Mouse (Mus musculus) stomach, embryonic 14.5 days (tissue): ENCODE results near the gene Hesx1. TPM values are rescaled to one million over a fixed set of nuclear protein-coding genes. Genes with fewer than 3 reads are reported as not detected.

Experiments used
- ATAC-seq: fragments of 200-750 bp; cut with Nextera tagmentation; 2 replicates; pipeline ENCODE4 v1.8.0; 2017; ENCODE audit warnings: low read depth, moderate TSS enrichment; ENCODE audit not compliant: insufficient number of reproducible peaks, insufficient read depth, low FRiP score
- H3K27ac ChIP-seq: fragments of 300-500 bp; sonication (generic); 2 replicates; pipeline ENCODE4 v1.5.1; 2014; ENCODE audit warnings: mild to moderate bottlenecking, low read length, moderate library complexity, mixed read lengths
- H3K27me3 ChIP-seq: fragments of 300-500 bp; sonication (generic); 2 replicates; pipeline ENCODE4 v1.6.1; 2014; ENCODE audit warnings: low read length, control low read depth, mixed read lengths; ENCODE audit not compliant: control insufficient read depth, insufficient read depth
- H3K36me3 ChIP-seq: fragments of 300-500 bp; sonication (generic); 2 replicates; pipeline ENCODE4 v1.6.1; 2014; ENCODE audit warnings: mild to moderate bottlenecking, control low read depth, low read length, moderate library complexity, mixed read lengths; ENCODE audit not compliant: control insufficient read depth, insufficient read depth
- H3K4me1 ChIP-seq: fragments of 300-500 bp; sonication (generic); 2 replicates; pipeline ENCODE4 v1.6.1; 2014; ENCODE audit warnings: low read length, control low read depth, mixed read lengths; ENCODE audit not compliant: control insufficient read depth, insufficient read depth
- H3K4me2 ChIP-seq: fragments of 300-500 bp; sonication (generic); replicated peaks from 2 replicates; pipeline ENCODE4 v1.6.1; 2014; ENCODE audit warnings: low read depth, low read length, control low read depth
- H3K4me3 ChIP-seq: fragments of 300-500 bp; sonication (generic); 2 replicates; pipeline ENCODE4 v1.5.1; 2014; ENCODE audit warnings: low read depth, low read length, control low read depth
- H3K9ac ChIP-seq: fragments of 300-500 bp; sonication (generic); replicated peaks from 2 replicates; pipeline ENCODE4 v1.6.1; 2014; ENCODE audit warnings: low read depth, mild to moderate bottlenecking, control low read depth, low read length, moderate library complexity, mixed read lengths
- H3K9me3 ChIP-seq: fragments of 300-500 bp; sonication (generic); 2 replicates; pipeline ENCODE4 v1.6.1; 2016; ENCODE audit warnings: low read depth, low read length, control low read depth; ENCODE audit not compliant: control insufficient read depth
- WGBS: fragments of 180-500 bp; shearing (Covaris S2); extraction: QIAGEN DNeasy Blood & Tissue Kit; methylation state at CpG from one replicate; pipeline ENCODE4 v1.1.7; 2014; 5-methylcytosine and 5-hydroxymethylcytosine counted together
- polyA plus RNA-seq: library from polyadenylated mRNA; unstranded; fragments of >200 nt; fragmentation: Nextera tagmentation; extraction: Ambion mirVana; gene quantifications from 2 replicates; pipeline ENCODE4 v1.2.1, GENCODE M21; 2014

Gene Hesx1
- polyA plus RNA-seq, 1 experiment from 2014 or later, result not detected

GRCm38 (mm10) chr14:27022876-27023275 is 28.7 kb downstream of the Hesx1 start:
- no peak overlapping the region for H3K4me2 ChIP-seq
- H3K4me1 ChIP-seq, result no peaks in the 10 kb centered on the region
- no peaks in the 10 kb centered on the region for H3K9me3 ChIP-seq
- H3K4me3 ChIP-seq, result no peak overlapping the region
- no peaks in the 10 kb centered on the region for H3K27me3 ChIP-seq
- WGBS, result 43% methylated on average over 11 of the region's 11 CpGs
- H3K36me3 ChIP-seq, result no peaks in the 10 kb centered on the region
- no peak for ATAC-seq
- H3K9ac ChIP-seq, result no peak overlapping the region
- no peak overlapping the region for H3K27ac ChIP-seq

GRCm38 (mm10) chr14:27024664-27025063 is 30.4 kb downstream of the Hesx1 start:
- Histone ChIP-seq H3K36me3 (no peaks in the 10 kb centered on the region), H3K9ac (no peak overlapping the region), H3K27ac (no peak overlapping the region), H3K9me3 (no peaks in the 10 kb centered on the region), H3K4me3 (no peak overlapping the region), H3K4me1 (no peaks in the 10 kb centered on the region), H3K27me3 (no peaks in the 10 kb centered on the region), H3K4me2 (no peak overlapping the region)
- ATAC-seq, result no peak
- WGBS, result 63% methylated on average over 4 of the region's 4 CpGs

GRCm38 (mm10) chr14:27029771-27030173 is 35.6 kb downstream of the Hesx1 start:
- H3K27ac ChIP-seq, result no peak overlapping the region
- no peaks in the 10 kb centered on the region for H3K4me1 ChIP-seq
- H3K4me2 ChIP-seq, result no peak overlapping the region
- no peaks in the 10 kb centered on the region for H3K36me3 ChIP-seq
- no peaks in the 10 kb centered on the region for H3K9me3 ChIP-seq
- no peak overlapping the region for H3K4me3 ChIP-seq
- ATAC-seq, result peak; percentile 67; the same call in 1 of the 2 replicates
- WGBS, result 3% methylated on average over 15 of the region's 15 CpGs
- H3K27me3 ChIP-seq, result no peaks in the 10 kb centered on the region
- H3K9ac ChIP-seq, result no peak overlapping the region

- no peaks in the 10 kb centered on the region for H3K27me3 ChIP-seq
Measured at GRCm38 (mm10) chr14:27031142-27031541, 36.9 kb downstream of the Hesx1 start.

GRCm38 (mm10) chr14:27037513-27037912 is 43.3 kb downstream of the Hesx1 start:
- H3K27me3 ChIP-seq, result no peaks in the 10 kb centered on the region
- H3K27ac ChIP-seq, result no peak overlapping the region
- WGBS, result 75% methylated on average over 1 of the region's 1 CpGs
- no peak overlapping the region for H3K9ac ChIP-seq
- H3K36me3 ChIP-seq, result no peaks in the 10 kb centered on the region
- peaks cover 2% of the 10 kb centered on the region; the same call in 1 of the 2 replicates for H3K4me1 ChIP-seq
- no peaks in the 10 kb centered on the region for H3K9me3 ChIP-seq
- no peak overlapping the region for H3K4me3 ChIP-seq
- no peak overlapping the region for H3K4me2 ChIP-seq
- no peak for ATAC-seq

More at GRCm38 (mm10) chr14:27031142-27031541, 36.9 kb downstream of the Hesx1 start:
- Histone ChIP-seq H3K4me3 (no peak overlapping the region), H3K36me3 (no peaks in the 10 kb centered on the region), H3K9ac (no peak overlapping the region), H3K27ac (no peak overlapping the region), H3K9me3 (no peaks in the 10 kb centered on the region), H3K4me1 (no peaks in the 10 kb centered on the region), H3K4me2 (no peak overlapping the region)
- no peak; the same call in 1 of the 2 replicates for ATAC-seq
- WGBS, result 20% methylated on average over 4 of the region's 4 CpGs

- Histone ChIP-seq H3K27me3 (no peaks in the 10 kb centered on the region), H3K9ac (peak within 1 kb of the TSS; percentile 79), H3K4me3 (peak within 1 kb of the TSS; percentile 98), H3K4me1 (peaks cover 14% of the 10 kb centered on the region), H3K9me3 (no peaks in the 10 kb centered on the region), H3K4me2 (peak within 1 kb of the TSS; percentile 82), H3K36me3 (no peaks in the 10 kb centered on the region; the same call in 1 of the 2 replicates), H3K27ac (peak within 1 kb of the TSS; percentile 81; the same call in 1 of the 2 replicates)
- 0% methylated on average over 28 of the region's 29 CpGs for WGBS
- peak; percentile 94 for ATAC-seq
Measured at GRCm38 (mm10) chr14:27038783-27039182, 44.6 kb downstream of the Hesx1 start, which contains the start of gene Il17rd. Il17rd (plus strand) TSS chr14:27038941.

- Histone ChIP-seq H3K4me3 (peak overlapping the region; percentile 98), H3K9ac (peak overlapping the region; percentile 79)
- WGBS, result under 1% methylated on average over 58 of the region's 59 CpGs
Measured at GRCm38 (mm10) chr14:27039281-27040248, 45.3 kb downstream of the Hesx1 start.

GRCm38 (mm10) chr14:27040451-27040850 is 46.2 kb downstream of the Hesx1 start:
- 15% methylated on average over 12 of the region's 12 CpGs for WGBS
- Histone ChIP-seq H3K4me3 (peak overlapping the region; percentile 98), H3K9ac (0 out of 2 replicates have a peak overlapping the region, but pooled peaks have one; percentile 79), H3K4me1 (peaks cover 31% of the 10 kb centered on the region), H3K4me2 (peak overlapping the region; percentile 82), H3K9me3 (no peaks in the 10 kb centered on the region), H3K36me3 (no peaks in the 10 kb centered on the region; the same call in 1 of the 2 replicates), H3K27ac (no peak overlapping the region; the same call in 1 of the 2 replicates), H3K27me3 (no peaks in the 10 kb centered on the region)
- ATAC-seq, result no peak

More at GRCm38 (mm10) chr14:27039281-27040248, 45.3 kb downstream of the Hesx1 start:
- peak; percentile 54 for ATAC-seq
- H3K4me1 ChIP-seq, result peaks cover 22% of the 10 kb centered on the region
- peak overlapping the region; percentile 82 for H3K4me2 ChIP-seq
- H3K27ac ChIP-seq, result peak overlapping the region; percentile 81; the same call in 1 of the 2 replicates
- H3K9me3 ChIP-seq, result no peaks in the 10 kb centered on the region
- no peaks in the 10 kb centered on the region; the same call in 1 of the 2 replicates for H3K36me3 ChIP-seq
- no peaks in the 10 kb centered on the region for H3K27me3 ChIP-seq
